Mouse (Mus musculus) stomach, postnatal 0 days (tissue): Measurements from ENCODE around the gene Tmem110. TPM values are rescaled to one million over a fixed set of nuclear protein-coding genes. Genes with fewer than 3 reads are reported as not detected.

Source experiments
- ATAC-seq: fragments of 200-750 bp; cut with Nextera tagmentation; 2 replicates; pipeline ENCODE4 v1.8.0; 2017; ENCODE audit not compliant: low FRiP score, low TSS enrichment
- DNase-seq: peaks from one replicate; pipeline ENCODE4 v3.0.0-alpha.2; 2016; ENCODE audit warnings: low spot score
- H3K27ac ChIP-seq: fragments of 300-500 bp; sonication (generic); replicated peaks from 2 replicates; pipeline ENCODE4 v1.5.1; 2014; ENCODE audit warnings: mild to moderate bottlenecking, control low read depth
- H3K27me3 ChIP-seq: fragments of 300-500 bp; sonication (generic); 2 replicates; pipeline ENCODE4 v1.6.1; 2014; ENCODE audit warnings: low read length; ENCODE audit not compliant: control insufficient read depth, insufficient read depth
- H3K36me3 ChIP-seq: fragments of 300-500 bp; sonication (generic); 2 replicates; pipeline ENCODE4 v1.6.1; 2014; ENCODE audit warnings: low read length, mixed read lengths; ENCODE audit not compliant: control insufficient read depth, insufficient read depth
- H3K4me1 ChIP-seq: fragments of 300-500 bp; sonication (generic); replicated peaks from 2 replicates; pipeline ENCODE4 v1.6.1; 2014; ENCODE audit warnings: antibody characterized with exemption; ENCODE audit not compliant: control insufficient read depth, insufficient read depth
- H3K4me2 ChIP-seq: fragments of 300-500 bp; sonication (generic); replicated peaks from 2 replicates; pipeline ENCODE4 v1.6.1; 2014; ENCODE audit warnings: low read depth, mild to moderate bottlenecking, control low read depth, moderate library complexity
- H3K4me3 ChIP-seq: fragments of 300-500 bp; sonication (generic); 2 replicates; pipeline ENCODE4 v1.5.1; 2014; ENCODE audit warnings: low read depth, low read length, control low read depth
- H3K9ac ChIP-seq: fragments of 300-500 bp; sonication (generic); 2 replicates; pipeline ENCODE4 v1.6.1; 2014; ENCODE audit warnings: mild to moderate bottlenecking, low read length, control low read depth, mixed read lengths
- H3K9me3 ChIP-seq: fragments of 300-500 bp; sonication (generic); 2 replicates; pipeline ENCODE4 v1.6.1; 2016; ENCODE audit warnings: low read length; ENCODE audit not compliant: control insufficient read depth
- CTCF ChIP-seq: IDR thresholded peaks from 2 replicates; pipeline ENCODE4 v1.5.1; 2016; ENCODE audit warnings: antibody characterized with exemption, low read depth, mild to moderate bottlenecking, moderate library complexity
- EP300 ChIP-seq: optimal IDR thresholded peaks from 2 replicates; pipeline ENCODE3; 2016; ENCODE audit warnings: antibody characterized with exemption
- WGBS: fragments of 180-500 bp; shearing (Covaris S2); extraction: QIAGEN DNeasy Blood & Tissue Kit; methylation state at CpG from one replicate; pipeline ENCODE4 v1.1.7; 2014; 5-methylcytosine and 5-hydroxymethylcytosine counted together
- polyA plus RNA-seq: library from polyadenylated mRNA; unstranded; fragments of >200 nt; fragmentation: Nextera tagmentation; extraction: Ambion mirVana; gene quantifications from 2 replicates; pipeline ENCODE4 v1.2.1, GENCODE M21; 2015

Tmem110 gene
- polyA plus RNA-seq, 1 experiment from 2014 or later = 24.0 TPM

- H3K4me3 ChIP-seq = no peak overlapping the region
- H3K27me3 ChIP-seq = no peaks in the 10 kb centered on the region
- 90% methylated on average over 5 of the region's 5 CpGs for WGBS
- no peak for DNase-seq
- no peak overlapping the region for H3K4me2 ChIP-seq
- H3K9ac ChIP-seq = no peak overlapping the region
- TF ChIP-seq CTCF = no peak
- no peak for TF ChIP-seq EP300
- no peaks in the 10 kb centered on the region for H3K4me1 ChIP-seq
- no peak for ATAC-seq
- no peaks in the 10 kb centered on the region for H3K9me3 ChIP-seq
- no peak overlapping the region for H3K27ac ChIP-seq
- H3K36me3 ChIP-seq = no peaks in the 10 kb centered on the region
These were observed 77.2 kb downstream of the Tmem110 start for GRCm38 (mm10) chr14:30902628-30903027.

DNA sequence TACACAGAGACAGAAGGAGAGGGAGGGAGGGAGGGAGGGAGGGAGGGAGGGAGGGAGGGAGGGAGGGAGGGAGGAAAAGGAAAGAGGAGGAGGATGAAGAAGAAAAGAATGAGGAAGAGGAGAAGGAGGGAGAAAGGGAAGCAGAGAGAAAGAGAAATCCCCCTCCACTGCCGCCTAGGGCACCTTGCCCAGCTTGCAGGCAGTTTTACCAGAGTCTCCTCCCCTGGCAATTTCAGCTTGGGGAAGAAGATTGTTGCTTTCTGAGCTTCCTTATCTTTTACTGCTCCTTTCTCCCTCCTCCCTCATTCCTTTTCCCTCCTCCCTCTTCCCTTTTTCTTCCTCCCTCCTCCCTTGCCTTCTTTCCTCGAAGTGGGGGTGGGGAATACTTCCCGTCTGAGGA lies 77.6 kb downstream of the Tmem110 start:
- H3K9ac ChIP-seq = no peak overlapping the region
- WGBS = 58% methylated on average over 3 of the region's 3 CpGs

GRCm38 (mm10) chr14:30904307-30904706 lies 78.9 kb downstream of the Tmem110 start:
- Histone ChIP-seq H3K4me3 (no peak overlapping the region), H3K9ac (no peak overlapping the region), H3K27me3 (no peaks in the 10 kb centered on the region), H3K4me1 (no peaks in the 10 kb centered on the region), H3K9me3 (no peaks in the 10 kb centered on the region), H3K27ac (no peak overlapping the region), H3K4me2 (no peak overlapping the region), H3K36me3 (no peaks in the 10 kb centered on the region)
- TF ChIP-seq CTCF (no peak), EP300 (no peak)
- DNase-seq (no peak), ATAC-seq (no peak)
- 71% methylated on average over 8 of the region's 8 CpGs for WGBS

More for the DNA sequence above, 77.6 kb downstream of the Tmem110 start:
- DNase-seq (no peak), ATAC-seq (no peak)
- no peaks in the 10 kb centered on the region for H3K9me3 ChIP-seq
- no peak overlapping the region for H3K27ac ChIP-seq
- H3K4me3 ChIP-seq = no peak overlapping the region
- no peak overlapping the region for H3K4me2 ChIP-seq
- TF ChIP-seq EP300 (no peak), CTCF (no peak)
- H3K4me1 ChIP-seq = no peaks in the 10 kb centered on the region
- H3K27me3 ChIP-seq = no peaks in the 10 kb centered on the region
- H3K36me3 ChIP-seq = no peaks in the 10 kb centered on the region

DNA sequence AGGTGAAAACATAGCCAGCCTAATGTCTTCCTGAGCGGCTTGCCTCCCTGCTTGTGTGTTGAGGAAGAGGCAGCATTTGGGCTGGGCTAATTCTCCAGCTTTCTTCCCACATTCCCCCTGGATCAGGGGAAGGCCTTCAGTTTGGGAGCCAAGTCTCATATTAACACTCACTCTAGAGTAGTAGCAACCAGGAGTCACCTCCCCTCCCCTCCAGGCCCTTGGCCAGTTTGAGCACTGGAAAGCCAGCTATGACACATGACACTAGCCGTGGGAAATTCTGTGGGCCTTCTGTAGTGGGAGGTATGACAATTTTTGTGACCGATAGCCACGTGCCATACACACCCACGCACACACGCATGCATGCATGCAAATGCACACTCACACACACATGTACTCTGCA lies 80.6 kb downstream of the Tmem110 start:
- no peaks in the 10 kb centered on the region for H3K4me1 ChIP-seq
- H3K9me3 ChIP-seq = no peaks in the 10 kb centered on the region
- ATAC-seq = no peak
- H3K9ac ChIP-seq = no peak overlapping the region
- H3K4me3 ChIP-seq = no peak overlapping the region
- H3K36me3 ChIP-seq = no peaks in the 10 kb centered on the region
- 0 out of 2 replicates have a peak overlapping the region, but pooled peaks have one; percentile 24 for H3K27ac ChIP-seq
- no peak overlapping the region for H3K4me2 ChIP-seq
- no peak for TF ChIP-seq CTCF
- no peak for TF ChIP-seq EP300
- no peaks in the 10 kb centered on the region for H3K27me3 ChIP-seq
- WGBS = 80% methylated on average over 6 of the region's 6 CpGs
- DNase-seq = no peak

- Histone ChIP-seq H3K4me1 (no peaks in the 10 kb centered on the region), H3K4me3 (no peak overlapping the region), H3K27me3 (no peaks in the 10 kb centered on the region), H3K9ac (no peak overlapping the region), H3K9me3 (no peaks in the 10 kb centered on the region), H3K27ac (0 out of 2 replicates have a peak overlapping the region, but pooled peaks have one; percentile 36), H3K36me3 (no peaks in the 10 kb centered on the region), H3K4me2 (no peak overlapping the region)
- no peak for TF ChIP-seq EP300
- TF ChIP-seq CTCF = peak; percentile 53
- DNase-seq (peak; percentile 36), ATAC-seq (peak; percentile 85)
- 17% methylated on average over 3 of the region's 3 CpGs for WGBS
These were observed 82.5 kb downstream of the Tmem110 start for GRCm38 (mm10) chr14:30907814-30908265.

GRCm38 (mm10) chr14:30911141-30911540 lies 85.8 kb downstream of the Tmem110 start:
- WGBS = 79% methylated on average over 8 of the region's 8 CpGs
- no peaks in the 10 kb centered on the region; the same call in 1 of the 2 replicates for H3K4me1 ChIP-seq
- H3K27me3 ChIP-seq = no peaks in the 10 kb centered on the region
- H3K9me3 ChIP-seq = no peaks in the 10 kb centered on the region
- H3K27ac ChIP-seq = no peak overlapping the region
- TF ChIP-seq EP300 (no peak), CTCF (no peak)
- no peak overlapping the region for H3K4me3 ChIP-seq
- H3K4me2 ChIP-seq = no peak overlapping the region
- DNase-seq (no peak), ATAC-seq (no peak)
- H3K9ac ChIP-seq = no peak overlapping the region
- no peaks in the 10 kb centered on the region for H3K36me3 ChIP-seq
